In genomic region chr11:59238525-59239427, GRCm38 (mm10) we compare ENCODE assay signal across 8 mouse cellular contexts. TPM values are rescaled to one million over a fixed set of nuclear protein-coding genes. Genes with fewer than 3 reads are reported as not detected.
DNase-seq lines count a peak whose midpoint lies in the region; ATAC-seq and TF ChIP-seq lines count a peak whose summit lies in the region.

No protein-coding gene starts in this region.

- ATAC-seq in G1E (ENCODE audit: extremely low read depth, insufficient number of reproducible peaks, low FRiP score, poor library complexity, severe bottlenecking): peak; percentile 40; the same call in 1 of the 2 replicates
- peak; percentile 75 for ATAC-seq in forebrain, embryonic 14.5 days
- ATAC-seq in hindbrain, embryonic 11.5 days (ENCODE audit: low FRiP score): peak; percentile 82

- no peaks in the 10 kb centered on the region for H3K9me3 ChIP-seq in G1E (replicated peaks)
- H3K9me3 ChIP-seq in forebrain, embryonic 14.5 days (replicated peaks; ENCODE audit: control insufficient read depth, low read length): no peaks in the 10 kb centered on the region
- H3K9me3 ChIP-seq in hindbrain, embryonic 11.5 days (ENCODE audit: control insufficient read depth, low read length): no peaks in the 10 kb centered on the region

- H3K4me2 ChIP-seq in forebrain, embryonic 14.5 days (ENCODE audit: low read length): no peak overlapping the region
- no peak overlapping the region for H3K4me2 ChIP-seq in hindbrain, embryonic 11.5 days (replicated peaks; ENCODE audit: low read depth, low read length)

- H3K27ac ChIP-seq in forebrain, embryonic 14.5 days (ENCODE audit: low read depth, low read length): no peak overlapping the region
- H3K27ac ChIP-seq in hindbrain, embryonic 11.5 days (ENCODE audit: low read depth, low read length): no peak overlapping the region

- H3K27me3 ChIP-seq in G1E (ENCODE audit: insufficient read depth, low read length): peaks cover 66% of the 10 kb centered on the region
- no peaks in the 10 kb centered on the region for H3K27me3 ChIP-seq in forebrain, embryonic 14.5 days (replicated peaks; ENCODE audit: control insufficient read depth, insufficient read depth, low read length)
- H3K27me3 ChIP-seq in hindbrain, embryonic 11.5 days (ENCODE audit: control insufficient read depth, insufficient read depth, low read length): 0 out of 2 replicates have a peak, but pooled peaks cover 2% of the 10 kb centered on the region

- no peak for TF ChIP-seq CTCF in G1E (IDR thresholded peaks at IDR 0.05; ENCODE audit: low read depth, low read length)

- H3K4me1 ChIP-seq in G1E (ENCODE audit: insufficient read depth, low read depth, low read length): peaks cover 3% of the 10 kb centered on the region
- peaks cover 9% of the 10 kb centered on the region for H3K4me1 ChIP-seq in forebrain, embryonic 14.5 days (ENCODE audit: control insufficient read depth, insufficient read depth, low read length)
- peaks cover 5% of the 10 kb centered on the region; the same call in 1 of the 2 replicates for H3K4me1 ChIP-seq in hindbrain, embryonic 11.5 days (replicated peaks; ENCODE audit: control insufficient read depth, insufficient read depth, low read length)

- no peak overlapping the region for H3K9ac ChIP-seq in forebrain, embryonic 14.5 days (ENCODE audit: low read length)
- no peak overlapping the region for H3K9ac ChIP-seq in hindbrain, embryonic 11.5 days (ENCODE audit: low read depth, low read length)

- H3K36me3 ChIP-seq in G1E (replicated peaks): no peaks in the 10 kb centered on the region
- H3K36me3 ChIP-seq in forebrain, embryonic 14.5 days (ENCODE audit: control insufficient read depth, insufficient read depth, low read length): no peaks in the 10 kb centered on the region
- no peaks in the 10 kb centered on the region for H3K36me3 ChIP-seq in hindbrain, embryonic 11.5 days (ENCODE audit: control insufficient read depth, insufficient read depth, low read length)

- no peak for DNase-seq in G1E (ENCODE audit: low spot score)
- DNase-seq in cerebellum, adult 11 months: peak; percentile 75
- DNase-seq in forebrain, embryonic 14.5 days (ENCODE audit: low spot score): peak; percentile 74
- peak; percentile 80 for DNase-seq in hindbrain, embryonic 11.5 days (ENCODE audit: low spot score)
- peak; percentile 69 to 77 for DNase-seq in layer of hippocampus, postnatal 10 days (ENCODE audit: low spot score in 2 of 2)
- peak; percentile 90 for DNase-seq in lung, postnatal 10 days
- DNase-seq in retina, postnatal 7 days (ENCODE audit: low read depth, low spot score): peak; percentile 55
- DNase-seq in adipocyte (ENCODE audit: low spot score): no peak

- 4% methylated on average over 15 of the region's 15 CpGs for WGBS in forebrain, embryonic 14.5 days
- WGBS in hindbrain, embryonic 11.5 days: 7% methylated on average over 15 of the region's 15 CpGs

- H3K4me3 ChIP-seq in G1E (ENCODE audit: low read depth, low read length): no peak overlapping the region
- H3K4me3 ChIP-seq in forebrain, embryonic 14.5 days (ENCODE audit: low read depth, low read length): no peak overlapping the region
- H3K4me3 ChIP-seq in hindbrain, embryonic 11.5 days (ENCODE audit: low read depth, low read length): no peak overlapping the region

RNA-seq across cellular contexts. Expression of gene Arf1, which starts 10.7 kb away (rescaled TPM):
- total RNA-seq in G1E (2014; fragmentation: Nextera tagmentation): 216 and 232 TPM in 2 replicates
- total RNA-seq in G1E (2017): 308 and 319 TPM in 2 replicates
- 159 and 175 TPM in 2 replicates for polyA plus RNA-seq in G1E (2012)
- polyA plus RNA-seq in forebrain, embryonic 14.5 days (2014; fragmentation: Nextera tagmentation; extraction: Ambion mirVana): 666 and 687 TPM in 2 replicates
- 610 and 623 TPM in 2 replicates for polyA plus RNA-seq in hindbrain, embryonic 11.5 days (2014; fragmentation: Nextera tagmentation; extraction: Ambion mirVana)
- total RNA-seq in layer of hippocampus, postnatal 10 days (2021): 100 to 1,000 TPM; 445 to 470 TPM

RNA-seq across cellular contexts. Expression of gene 2310033P09Rik, which starts 30.7 kb away (rescaled TPM):
- total RNA-seq in G1E (2014; fragmentation: Nextera tagmentation): 7.1 and 10.7 TPM in 2 replicates
- total RNA-seq in G1E (2017): 6.1 and 9.0 TPM in 2 replicates
- polyA plus RNA-seq in G1E (2012): 32.0 and 37.3 TPM in 2 replicates
- 27.7 and 30.5 TPM in 2 replicates for polyA plus RNA-seq in forebrain, embryonic 14.5 days (2014; fragmentation: Nextera tagmentation; extraction: Ambion mirVana)
- 33.4 and 40.9 TPM in 2 replicates for polyA plus RNA-seq in hindbrain, embryonic 11.5 days (2014; fragmentation: Nextera tagmentation; extraction: Ambion mirVana)
- 10 to 100 TPM; 24.7 to 25.5 TPM for total RNA-seq in layer of hippocampus, postnatal 10 days (2021)

RNA-seq across cellular contexts. Expression of gene Mrpl55, which starts 36.5 kb away (rescaled TPM):
- total RNA-seq in G1E (2014; fragmentation: Nextera tagmentation) (15.1 and 23.4 TPM in 2 replicates), G1E (2017) (38.7 and 40.8 TPM in 2 replicates)
- 29.5 and 34.8 TPM in 2 replicates for polyA plus RNA-seq in G1E (2012)
- 109 and 119 TPM in 2 replicates for polyA plus RNA-seq in forebrain, embryonic 14.5 days (2014; fragmentation: Nextera tagmentation; extraction: Ambion mirVana)
- polyA plus RNA-seq in hindbrain, embryonic 11.5 days (2014; fragmentation: Nextera tagmentation; extraction: Ambion mirVana): 87.4 and 96.7 TPM in 2 replicates
- 10 to 100 TPM; 39.6 to 40.9 TPM for total RNA-seq in layer of hippocampus, postnatal 10 days (2021)

RNA-seq across cellular contexts. Expression of gene Guk1, which starts 46.8 kb away (rescaled TPM):
- total RNA-seq in G1E (2014; fragmentation: Nextera tagmentation): 16.8 and 19.1 TPM in 2 replicates
- 37.5 and 38.2 TPM in 2 replicates for total RNA-seq in G1E (2017)
- polyA plus RNA-seq in G1E (2012): 35.2 and 40.2 TPM in 2 replicates
- polyA plus RNA-seq in forebrain, embryonic 14.5 days (2014; fragmentation: Nextera tagmentation; extraction: Ambion mirVana): 198 and 199 TPM in 2 replicates
- polyA plus RNA-seq in hindbrain, embryonic 11.5 days (2014; fragmentation: Nextera tagmentation; extraction: Ambion mirVana): 105 and 107 TPM in 2 replicates
- total RNA-seq in layer of hippocampus, postnatal 10 days (2021): 100 to 1,000 TPM; 123 to 125 TPM

RNA-seq across cellular contexts. Expression of gene Wnt3a, which starts 51.8 kb away (rescaled TPM):
- not detected in 2 replicates for total RNA-seq in G1E (2014; fragmentation: Nextera tagmentation)
- total RNA-seq in G1E (2017): 0.06 TPM in 1 of 2 replicates, not detected in the other
- polyA plus RNA-seq in G1E (2012): not detected in 2 replicates
- 0.61 and 1.1 TPM in 2 replicates for polyA plus RNA-seq in forebrain, embryonic 14.5 days (2014; fragmentation: Nextera tagmentation; extraction: Ambion mirVana)
- 3.9 and 4.0 TPM in 2 replicates for polyA plus RNA-seq in hindbrain, embryonic 11.5 days (2014; fragmentation: Nextera tagmentation; extraction: Ambion mirVana)
- total RNA-seq in layer of hippocampus, postnatal 10 days (2021): not detected

Comparison
In these comparisons a context has a peak if more than half of its experiments do, and no peak if none do; other contexts are left out.
1. DNase-seq: peak in cerebellum, adult 11 months (single experiment), forebrain, embryonic 14.5 days (single experiment), hindbrain, embryonic 11.5 days (single experiment), layer of hippocampus, postnatal 10 days (2 of 2), lung, postnatal 10 days (single experiment) and retina, postnatal 7 days (single experiment); none in G1E (single experiment) and adipocyte (single experiment).
2. Peak in every context shown above with its lines, with median percentiles within 50 percentile points of each other: ATAC-seq.